Mouse (Mus musculus) heart, adult 2 months (tissue): ENCODE results near the gene Snx25.

Experiments
- CTCF ChIP-seq: fragments of 200-600 bp; IDR thresholded peaks from 2 replicates; pipeline ENCODE4 v1.8.1; 2022; ENCODE audit warnings: antibody characterized with exemption, mild to moderate bottlenecking, moderate library complexity
- EP300 ChIP-seq: fragments of 200-500 bp; IDR thresholded peaks from 2 replicates; pipeline ENCODE4 v1.6.1; 2011; ENCODE audit warnings: low read depth, low read length, control low read depth; ENCODE audit not compliant: insufficient read depth

- TF ChIP-seq EP300 = no peak
- TF ChIP-seq CTCF = no peak
Measured at GRCm38 (mm10) chr8:46005596-46005995, 146.4 kb downstream of the Snx25 start, which contains the start of gene Ankrd37.
